Mouse (Mus musculus) kidney, adult 2 months (tissue): ENCODE results near the gene Olfr1176. TPM values are rescaled to one million over a fixed set of nuclear protein-coding genes. Genes with fewer than 3 reads are reported as not detected.

ENCODE experiments used
- DNase-seq: peaks from one replicate; pipeline ENCODE4 v3.0.0; 2021
- H3K27ac ChIP-seq: fragments of 200-500 bp; 2 replicates; pipeline ENCODE4 v1.5.1; 2012; ENCODE audit warnings: low read depth, low read length, control low read depth, inconsistent platforms; ENCODE audit not compliant: insufficient read depth
- H3K27me3 ChIP-seq: fragments of 200-500 bp; replicated peaks from 2 replicates; pipeline ENCODE4 v1.6.1; 2012; ENCODE audit warnings: mild to moderate bottlenecking, moderate library complexity, low read length, inconsistent platforms; ENCODE audit not compliant: control insufficient read depth, insufficient read depth
- H3K36me3 ChIP-seq: fragments of 200-500 bp; 2 replicates; pipeline ENCODE4 v1.6.1; 2012; ENCODE audit warnings: mild to moderate bottlenecking, moderate library complexity, low read length, inconsistent platforms; ENCODE audit not compliant: control insufficient read depth, insufficient read depth
- H3K4me1 ChIP-seq: fragments of 200-500 bp; 2 replicates; pipeline ENCODE4 v1.6.1; 2011; ENCODE audit warnings: low read length; ENCODE audit not compliant: control insufficient read depth, insufficient read depth
- H3K4me3 ChIP-seq: fragments of 200-500 bp; 2 replicates; pipeline ENCODE4 v1.5.1; 2011; ENCODE audit warnings: mild to moderate bottlenecking, low read depth, low read length, control low read depth; ENCODE audit not compliant: insufficient read depth
- CTCF ChIP-seq: fragments of 200-500 bp; conservative IDR thresholded peaks from 2 replicates; pipeline ENCODE4 v1.5.1; 2011; ENCODE audit warnings: low read depth, mild to moderate bottlenecking, control low read depth, low read length, moderate library complexity, mixed read lengths; ENCODE audit not compliant: insufficient read depth, insufficient read length
- POLR2A ChIP-seq: fragments of 200-500 bp; IDR thresholded peaks from one replicate; pipeline ENCODE4 v1.6.1; 2011; ENCODE audit warnings: low read depth, low read length, control low read depth
- WGBS: fragments of 180-500 bp; shearing (Covaris S2); methylation state at CpG from one replicate; pipeline ENCODE4 v1.1.7; 2018; 5-methylcytosine and 5-hydroxymethylcytosine counted together
- polyA plus RNA-seq: library from polyadenylated mRNA; depleted of rRNA; stranded (reverse); fragments of >200 nt; gene quantifications from 2 replicates; pipeline ENCODE4 v1.2.3, GENCODE M21; 2012; rRNA removed

The Olfr1176 gene
- polyA plus RNA-seq: not detected in 2 replicates

DNA sequence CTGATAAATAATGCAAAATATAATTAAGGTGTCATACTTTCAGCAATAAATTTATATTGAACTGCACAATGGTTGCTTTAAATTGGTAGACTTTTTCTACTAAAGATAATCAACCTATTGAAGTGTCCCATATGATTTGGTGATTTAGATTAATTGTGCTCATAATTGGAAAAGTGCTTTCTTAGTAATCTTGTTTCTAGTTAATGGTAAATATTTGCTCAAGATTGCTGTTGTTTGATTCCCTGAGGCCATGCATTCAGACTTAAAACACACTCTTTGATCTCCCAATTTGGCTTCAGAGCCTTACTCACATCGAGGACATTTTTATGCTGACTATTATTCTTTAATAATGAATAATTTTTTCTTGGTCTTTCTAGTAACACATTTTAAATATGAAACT, at the start of gene Olfr1176:
Olfr1176 (plus strand) TSS at position 301 of the 400 bp plus-strand sequence.
- no peaks in the 10 kb centered on the region for H3K27me3 ChIP-seq
- TF ChIP-seq POLR2A (no peak), CTCF (no peak)
- WGBS: 58% methylated on average over 1 of the region's 1 CpGs
- no peaks in the 10 kb centered on the region for H3K4me1 ChIP-seq
- DNase-seq: no peak
- no peaks in the 10 kb centered on the region for H3K36me3 ChIP-seq
- no peak within 1 kb of the TSS for H3K27ac ChIP-seq
- no peak within 1 kb of the TSS for H3K4me3 ChIP-seq

DNA sequence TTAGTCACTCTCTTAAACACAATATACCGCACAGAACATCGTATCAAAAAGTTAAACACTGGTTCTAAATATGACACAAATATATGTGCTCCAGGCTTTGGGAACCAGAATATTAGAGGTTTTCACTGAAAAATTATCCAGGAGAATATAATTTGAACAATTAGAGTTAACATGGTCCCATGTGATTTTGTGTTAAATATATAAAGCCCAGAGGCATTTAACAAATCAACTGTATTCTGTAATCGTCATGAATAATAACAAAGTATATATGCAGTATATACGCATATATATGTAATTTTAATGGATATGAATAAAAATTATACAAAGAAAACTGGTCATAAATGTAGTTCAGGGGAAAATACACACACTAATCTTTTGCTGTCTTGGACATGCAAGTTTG, 21.5 kb upstream of the Olfr1176 start, which contains the start of gene Olfr1174-ps:
Olfr1174-ps (minus strand) TSS at position 101 of the 400 bp plus-strand sequence.
- H3K36me3 ChIP-seq: no peaks in the 10 kb centered on the region
- DNase-seq: no peak
- no peak within 1 kb of the TSS for H3K27ac ChIP-seq

DNA sequence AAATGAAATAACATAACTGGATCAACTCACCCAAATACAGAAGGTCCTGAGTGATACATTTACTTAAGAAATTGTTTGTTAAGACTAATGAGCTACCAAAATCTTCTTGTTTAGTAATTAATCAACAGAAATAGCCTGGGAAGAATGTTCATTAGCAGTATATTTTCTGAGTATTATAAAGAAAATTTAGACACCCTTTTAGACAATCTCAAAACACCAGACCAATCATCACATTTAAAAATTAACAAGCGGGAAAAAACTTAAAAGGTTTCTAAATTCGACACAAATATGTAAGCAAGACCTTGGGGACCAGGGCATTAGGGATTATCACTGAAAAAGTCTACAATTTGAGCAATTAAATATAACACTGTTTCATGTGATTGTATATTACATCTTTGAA, 9.4 kb upstream of the Olfr1176 start, which contains the start of gene Olfr1175-ps:
Olfr1175-ps (minus strand) TSS at position 101 of the 400 bp plus-strand sequence.
- DNase-seq: no peak
- Histone ChIP-seq H3K27ac (no peak within 1 kb of the TSS), H3K4me1 (no peaks in the 10 kb centered on the region), H3K27me3 (no peaks in the 10 kb centered on the region), H3K4me3 (no peak within 1 kb of the TSS), H3K36me3 (no peaks in the 10 kb centered on the region)
- 86% methylated on average over 2 of the region's 2 CpGs for WGBS
- TF ChIP-seq CTCF (no peak), POLR2A (no peak)

More for the DNA sequence above, 21.5 kb upstream of the Olfr1176 start, which contains the start of gene Olfr1174-ps:
- TF ChIP-seq CTCF (no peak), POLR2A (no peak)
- Histone ChIP-seq H3K4me1 (no peaks in the 10 kb centered on the region), H3K27me3 (no peaks in the 10 kb centered on the region), H3K4me3 (no peak within 1 kb of the TSS)
- 86% methylated on average over 4 of the region's 4 CpGs for WGBS

DNA sequence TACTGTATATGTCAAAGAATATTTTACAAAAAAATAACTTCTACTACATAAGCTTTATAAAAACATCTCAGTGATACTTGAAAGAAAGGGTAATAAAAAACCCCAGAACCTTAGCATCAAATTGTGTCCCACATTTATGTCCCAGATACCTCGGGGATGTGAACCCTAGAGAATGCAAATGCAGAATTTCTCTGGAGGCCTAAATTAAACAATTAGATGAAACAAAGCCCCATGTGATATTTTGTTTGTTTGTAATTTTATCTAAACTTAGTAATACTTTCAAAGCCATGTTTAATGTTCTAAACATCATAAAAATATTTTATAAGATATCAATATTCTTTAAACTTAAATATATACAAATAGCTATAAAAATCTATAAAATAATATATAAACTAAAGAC, 9.9 kb downstream of the Olfr1176 start, which contains the start of gene Olfr1177-ps:
Olfr1177-ps (minus strand) TSS at position 101 of the 400 bp plus-strand sequence.
- H3K4me1 ChIP-seq: no peaks in the 10 kb centered on the region
- no peaks in the 10 kb centered on the region for H3K36me3 ChIP-seq
- no peak within 1 kb of the TSS for H3K27ac ChIP-seq
- DNase-seq: no peak
- no peaks in the 10 kb centered on the region for H3K27me3 ChIP-seq
- TF ChIP-seq POLR2A: no peak
- TF ChIP-seq CTCF: no peak
- no peak within 1 kb of the TSS for H3K4me3 ChIP-seq
- 72% methylated on average over 1 of the region's 1 CpGs for WGBS

DNA sequence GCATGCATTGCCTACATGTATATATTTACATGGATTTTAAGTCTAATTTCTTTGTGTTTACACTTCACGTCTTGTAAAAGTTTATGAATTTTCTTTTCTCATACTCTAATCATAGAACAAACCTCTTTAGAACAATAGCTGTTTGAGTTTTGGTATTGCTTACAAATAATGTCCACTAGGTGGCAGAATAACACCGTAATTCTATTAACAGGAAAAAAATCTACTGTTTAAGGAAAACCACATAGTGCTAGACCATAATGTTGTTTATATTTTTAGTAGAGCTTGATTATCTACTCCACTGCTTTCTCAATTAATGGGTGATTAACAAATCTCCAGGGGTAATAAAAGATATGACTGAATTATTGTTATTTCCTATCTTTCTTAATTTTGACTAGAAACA, 19.8 kb downstream of the Olfr1176 start:
- TF ChIP-seq CTCF: no peak
- TF ChIP-seq POLR2A: no peak

DNA sequence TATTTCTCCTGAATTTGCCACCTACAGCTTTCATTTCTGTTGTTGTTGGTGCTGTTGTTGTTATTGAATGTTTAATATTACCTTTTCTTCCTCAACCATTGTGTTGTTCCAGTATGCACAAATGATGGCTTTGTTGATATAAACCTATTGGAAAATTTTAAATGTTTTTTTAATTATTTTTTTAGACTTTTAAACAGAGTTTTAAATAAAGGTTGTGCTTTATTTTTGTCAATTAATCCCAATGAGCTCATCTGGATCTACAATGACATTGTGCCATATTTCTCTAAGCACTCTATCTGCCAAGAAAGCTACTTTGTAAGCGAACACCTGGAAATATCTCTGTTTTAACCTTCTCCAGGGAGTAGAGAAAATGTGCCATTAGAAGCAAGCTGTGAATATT, 50.2 kb downstream of the Olfr1176 start, which contains the start of gene Olfr1178:
Olfr1178 (plus strand) TSS at position 301 of the 400 bp plus-strand sequence.
- Histone ChIP-seq H3K36me3 (no peaks in the 10 kb centered on the region), H3K27ac (no peak within 1 kb of the TSS), H3K27me3 (no peaks in the 10 kb centered on the region), H3K4me1 (no peaks in the 10 kb centered on the region), H3K4me3 (no peak within 1 kb of the TSS)
- DNase-seq: no peak
- no peak for TF ChIP-seq POLR2A
- TF ChIP-seq CTCF: no peak
- 78% methylated on average over 1 of the region's 1 CpGs for WGBS

More for the DNA sequence above, 19.8 kb downstream of the Olfr1176 start:
- DNase-seq: peak; percentile 4
- no peaks in the 10 kb centered on the region for H3K4me1 ChIP-seq
- 2% methylated on average over 2 of the region's 2 CpGs for WGBS
- H3K27ac ChIP-seq: no peak overlapping the region
- H3K36me3 ChIP-seq: no peaks in the 10 kb centered on the region
- H3K27me3 ChIP-seq: no peaks in the 10 kb centered on the region
- no peak overlapping the region for H3K4me3 ChIP-seq

Other genes with a start within 250 kb of the Olfr1176 start
- gene Olfr1164, start 242.8 kb upstream of the Olfr1176 start, polyA plus RNA-seq: not detected in 2 replicates
- not detected in 2 replicates for gene Olfr1166, start 208.4 kb upstream of the Olfr1176 start, polyA plus RNA-seq
- gene Olfr1167, start 181.5 kb upstream of the Olfr1176 start, polyA plus RNA-seq: not detected in 2 replicates
- not detected in 2 replicates for gene Olfr1168, start 154.8 kb upstream of the Olfr1176 start, polyA plus RNA-seq
- not detected in 2 replicates for gene Olfr1170, start 108.4 kb upstream of the Olfr1176 start, polyA plus RNA-seq
- not detected in 2 replicates for gene Olfr1173, start 56.8 kb upstream of the Olfr1176 start, polyA plus RNA-seq
- not detected in 2 replicates for gene Olfr1174-ps, start 21.6 kb upstream of the Olfr1176 start, polyA plus RNA-seq
- gene Olfr1175-ps, start 9.5 kb upstream of the Olfr1176 start, polyA plus RNA-seq: not detected in 2 replicates
- gene Olfr1177-ps, start 9.8 kb downstream of the Olfr1176 start, polyA plus RNA-seq: not detected in 2 replicates
- gene Olfr1178, start 50.3 kb downstream of the Olfr1176 start, polyA plus RNA-seq: not detected in 2 replicates
- gene Olfr1179, start 69.7 kb downstream of the Olfr1176 start, polyA plus RNA-seq: not detected in 2 replicates
- not detected in 2 replicates for gene Olfr1180, start 82.4 kb downstream of the Olfr1176 start, polyA plus RNA-seq
- not detected in 2 replicates for gene Olfr1181, start 89.5 kb downstream of the Olfr1176 start, polyA plus RNA-seq
- not detected in 2 replicates for gene Gm13757, start 112.4 kb downstream of the Olfr1176 start, polyA plus RNA-seq
- gene Olfr1183, start 118.1 kb downstream of the Olfr1176 start, polyA plus RNA-seq: not detected in 2 replicates
- gene Olfr1184, start 146.9 kb downstream of the Olfr1176 start, polyA plus RNA-seq: not detected in 2 replicates
- not detected in 2 replicates for gene Olfr1185-ps1, start 156.6 kb downstream of the Olfr1176 start, polyA plus RNA-seq
- not detected in 2 replicates for gene Olfr1186, start 181.8 kb downstream of the Olfr1176 start, polyA plus RNA-seq
- not detected in 2 replicates for gene Olfr1188, start 220.2 kb downstream of the Olfr1176 start, polyA plus RNA-seq
- not detected in 2 replicates for gene Olfr1189, start 249.7 kb downstream of the Olfr1176 start, polyA plus RNA-seq